Mouse (Mus musculus) limb, embryonic 14.5 days (tissue): ENCODE results near the gene Lamp5. TPM values are rescaled to one million over a fixed set of nuclear protein-coding genes. Genes with fewer than 3 reads are reported as not detected.

Experiments
- ATAC-seq: fragments of 200-750 bp; cut with Nextera tagmentation; 2 replicates; pipeline ENCODE4 v1.8.0; 2017; ENCODE audit warnings: low read depth, moderate number of reproducible peaks, moderate TSS enrichment; ENCODE audit not compliant: low FRiP score
- DNase-seq: peaks from one replicate; pipeline ENCODE4 v3.0.0-alpha.2; 2015; ENCODE audit warnings: low spot score
- H3K27ac ChIP-seq: fragments of 300-500 bp; sonication (generic); replicated peaks from 2 replicates; pipeline ENCODE4 v1.5.1; 2014; ENCODE audit warnings: low read depth, mild to moderate bottlenecking, low read length, moderate library complexity, mixed read lengths
- H3K27me3 ChIP-seq: fragments of 300-500 bp; sonication (generic); 2 replicates; pipeline ENCODE4 v1.6.1; 2014; ENCODE audit warnings: low read length, mixed read lengths; ENCODE audit not compliant: control insufficient read depth, insufficient read depth
- H3K36me3 ChIP-seq: fragments of 300-500 bp; sonication (generic); 2 replicates; pipeline ENCODE4 v1.6.1; 2014; ENCODE audit warnings: mild to moderate bottlenecking, low read length, moderate library complexity, mixed read lengths; ENCODE audit not compliant: control insufficient read depth, insufficient read depth
- H3K4me1 ChIP-seq: fragments of 300-500 bp; sonication (generic); 2 replicates; pipeline ENCODE4 v1.6.1; 2014; ENCODE audit warnings: antibody characterized with exemption, low read length, mixed read lengths; ENCODE audit not compliant: control insufficient read depth, insufficient read depth
- H3K4me2 ChIP-seq: fragments of 300-500 bp; sonication (generic); replicated peaks from 2 replicates; pipeline ENCODE4 v1.6.1; 2014; ENCODE audit warnings: low read depth, mild to moderate bottlenecking, low read length, moderate library complexity; ENCODE audit not compliant: severe bottlenecking
- H3K4me3 ChIP-seq: fragments of 300-500 bp; sonication (generic); replicated peaks from 2 replicates; pipeline ENCODE4 v1.5.1; 2014; ENCODE audit warnings: low read length
- H3K9ac ChIP-seq: fragments of 300-500 bp; sonication (generic); 2 replicates; pipeline ENCODE4 v1.6.1; 2014; ENCODE audit warnings: mild to moderate bottlenecking, low read depth, low read length, moderate library complexity; ENCODE audit not compliant: severe bottlenecking
- H3K9me3 ChIP-seq: fragments of 300-500 bp; sonication (generic); 2 replicates; pipeline ENCODE4 v1.6.1; 2016; ENCODE audit warnings: low read length; ENCODE audit not compliant: control insufficient read depth
- POLR2A ChIP-seq: fragments of 200-500 bp; IDR thresholded peaks from 2 replicates; pipeline ENCODE4 v1.8.0; 2012; ENCODE audit warnings: inconsistent platforms, mild to moderate bottlenecking, moderate library complexity, borderline replicate concordance; ENCODE audit not compliant: insufficient read depth, insufficient read length; ENCODE audit errors: extremely low read depth
- WGBS: fragments of 180-500 bp; shearing (Covaris S2); extraction: QIAGEN DNeasy Blood & Tissue Kit; methylation state at CpG from one replicate; pipeline ENCODE4 v1.1.7; 2014; 5-methylcytosine and 5-hydroxymethylcytosine counted together
- polyA plus RNA-seq, 2 experiments: library from polyadenylated mRNA; depleted of rRNA in 1 of 2; stranded (reverse) in 1 of 2; unstranded in 1 of 2; fragments of >200 nt; fragmentation: Nextera tagmentation in 1 of 2; extraction: Ambion mirVana in 1 of 2; gene quantifications; 2 replicates each; pipeline versions ENCODE4 v1.2.1 to v1.2.3; 2012 to 2014

The Lamp5 gene
- polyA plus RNA-seq, 2 experiments: 0.89 to 1.4 TPM

GRCm38 (mm10) chr2:136050793-136051615 lies 1.0 kb upstream of the Lamp5 start:
- WGBS: 12% methylated on average over 27 of the region's 27 CpGs
- Histone ChIP-seq H3K4me3 (peak overlapping the region; percentile 22), H3K9me3 (no peaks in the 10 kb centered on the region), H3K27ac (no peak overlapping the region), H3K36me3 (no peaks in the 10 kb centered on the region), H3K4me2 (peak overlapping the region; percentile 48), H3K9ac (0 out of 2 replicates have a peak overlapping the region, but pooled peaks have one; percentile 34), H3K4me1 (peaks cover 8% of the 10 kb centered on the region), H3K27me3 (peaks cover 11% of the 10 kb centered on the region; the same call in 1 of the 2 replicates)
- no peak for ATAC-seq
- no peak for TF ChIP-seq POLR2A
- DNase-seq: no peak

GRCm38 (mm10) chr2:136057861-136058331 lies 5.9 kb downstream of the Lamp5 start:
- no peak overlapping the region for H3K27ac ChIP-seq
- WGBS: 6% methylated on average over 19 of the region's 19 CpGs
- no peak for TF ChIP-seq POLR2A
- no peak overlapping the region for H3K9ac ChIP-seq
- H3K36me3 ChIP-seq: no peaks in the 10 kb centered on the region
- H3K9me3 ChIP-seq: no peaks in the 10 kb centered on the region
- DNase-seq (no peak), ATAC-seq (0 out of 2 replicates have a peak, but pooled peaks have one; percentile 44)
- peak overlapping the region; percentile 31; the same call in 1 of the 2 replicates for H3K4me3 ChIP-seq
- peak overlapping the region; percentile 58 for H3K4me2 ChIP-seq
- peaks cover 4% of the 10 kb centered on the region; the same call in 1 of the 2 replicates for H3K4me1 ChIP-seq
- peaks cover 31% of the 10 kb centered on the region for H3K27me3 ChIP-seq

- no peak for DNase-seq
- Histone ChIP-seq H3K27ac (no peak overlapping the region), H3K4me1 (peaks cover 4% of the 10 kb centered on the region; the same call in 1 of the 2 replicates), H3K27me3 (peaks cover 31% of the 10 kb centered on the region), H3K4me2 (peak overlapping the region; percentile 58), H3K4me3 (peak overlapping the region; percentile 31; the same call in 1 of the 2 replicates), H3K9ac (no peak overlapping the region), H3K9me3 (no peaks in the 10 kb centered on the region), H3K36me3 (no peaks in the 10 kb centered on the region)
- ATAC-seq: no peak
- WGBS: 8% methylated on average over 7 of the region's 7 CpGs
- no peak for TF ChIP-seq POLR2A
These were observed 6.4 kb downstream of the Lamp5 start for GRCm38 (mm10) chr2:136058398-136058797.

GRCm38 (mm10) chr2:136059029-136059669 lies 7.1 kb downstream of the Lamp5 start:
- no peak overlapping the region for H3K27ac ChIP-seq
- H3K4me1 ChIP-seq: peaks cover 4% of the 10 kb centered on the region; the same call in 1 of the 2 replicates
- peaks cover 31% of the 10 kb centered on the region for H3K27me3 ChIP-seq
- H3K9me3 ChIP-seq: no peaks in the 10 kb centered on the region
- H3K4me2 ChIP-seq: peak overlapping the region; percentile 58
- H3K36me3 ChIP-seq: no peaks in the 10 kb centered on the region
- H3K4me3 ChIP-seq: peak overlapping the region; percentile 31
- WGBS: 2% methylated on average over 36 of the region's 37 CpGs
- H3K9ac ChIP-seq: no peak overlapping the region
- no peak for ATAC-seq
- no peak for DNase-seq
- no peak for TF ChIP-seq POLR2A

GRCm38 (mm10) chr2:136064356-136064755 lies 12.3 kb downstream of the Lamp5 start:
- H3K9me3 ChIP-seq: no peaks in the 10 kb centered on the region
- H3K4me2 ChIP-seq: no peak overlapping the region
- TF ChIP-seq POLR2A: no peak

More at GRCm38 (mm10) chr2:136064356-136064755, 12.3 kb downstream of the Lamp5 start:
- ATAC-seq: no peak
- Histone ChIP-seq H3K27ac (no peak overlapping the region), H3K36me3 (no peaks in the 10 kb centered on the region), H3K4me3 (no peak overlapping the region), H3K4me1 (peaks cover under 1% of the 10 kb centered on the region; the same call in 1 of the 2 replicates), H3K27me3 (peaks cover 10% of the 10 kb centered on the region), H3K9ac (no peak overlapping the region)
- 83% methylated on average over 1 of the region's 1 CpGs for WGBS
- DNase-seq: no peak
